Mouse (Mus musculus): Measurements from ENCODE around the gene Pcmt1.

The Pcmt1 gene

GRCm38 (mm10) chr10:7589592-7590233 lies 91.2 kb downstream of the Pcmt1 start, which contains the start of gene Lrp11:
Gene Lrp11 (plus strand): TSS chr10:7589800.
- in situ Hi-C loops (cut with MboI): no loop called here

- in situ Hi-C loops (cut with MboI): no loop called here
Observed at GRCm38 (mm10) chr10:7586771-7587170, 94.2 kb downstream of the Pcmt1 start.

DNA sequence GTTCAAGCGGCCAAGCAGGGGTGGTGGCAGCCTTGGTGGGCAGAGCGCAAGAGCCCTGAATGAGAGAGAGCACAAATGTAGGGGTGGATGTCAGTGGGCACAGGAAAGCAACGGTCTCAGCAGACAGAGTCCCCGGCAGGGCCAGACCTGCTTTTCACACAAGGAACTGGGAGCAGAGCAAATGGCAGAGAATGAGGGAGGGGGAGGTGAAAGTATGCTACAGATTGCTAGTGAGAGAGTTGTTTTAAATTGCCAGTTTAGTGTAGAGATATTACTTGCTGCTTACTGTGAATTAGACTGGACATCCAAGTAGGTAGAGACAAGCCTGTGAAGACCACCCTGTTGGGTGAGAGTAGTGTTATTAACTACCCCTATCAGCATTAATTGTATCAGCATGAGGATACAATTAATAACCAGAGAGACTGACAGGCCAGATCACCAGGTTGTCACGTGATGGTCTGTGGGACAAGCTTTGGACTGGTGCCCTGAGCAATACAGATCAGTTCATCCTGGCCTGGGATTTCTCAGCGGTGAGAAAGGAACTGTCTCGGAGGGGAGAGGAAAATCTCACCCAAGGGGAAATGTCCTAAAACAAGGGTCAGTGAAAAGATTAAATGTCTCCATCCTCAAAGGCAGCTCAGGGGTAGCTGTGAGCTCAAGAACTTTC lies 97.9 kb downstream of the Pcmt1 start:
- in situ Hi-C loops (cut with MboI): no loop called here

- in situ Hi-C loops (cut with MboI): no loop called here
Observed at GRCm38 (mm10) chr10:7582157-7582890, 98.6 kb downstream of the Pcmt1 start.

DNA sequence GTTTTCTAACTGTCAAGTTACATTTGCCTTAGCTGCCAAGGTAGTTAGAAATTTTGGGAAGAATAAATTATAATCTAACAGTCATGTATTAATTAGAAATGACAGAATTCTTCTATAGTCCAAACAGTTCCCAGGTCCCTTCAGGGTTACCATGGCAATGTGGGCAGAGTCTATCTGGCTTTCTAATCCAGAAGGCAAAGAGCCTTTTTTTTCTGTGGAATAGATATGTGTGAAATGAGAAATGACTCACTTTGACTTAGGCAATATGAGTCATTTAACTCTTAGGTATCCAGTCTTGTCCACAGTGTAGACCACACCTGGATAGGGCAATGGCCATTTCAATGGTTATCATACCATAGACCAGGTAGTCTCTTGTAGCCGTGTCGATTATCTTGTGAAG lies 99.5 kb downstream of the Pcmt1 start:
- in situ Hi-C loops (cut with MboI): no loop called here
